Mouse (Mus musculus) lung, postnatal 10 days (tissue): ENCODE measurements at regions not wholly inside any gene's neighbourhood (a gene's known extent, or its start where the extent isn't known, plus 50 kb on each side); places are given as distances from the start of the nearest gene placed in this dataset.

Source experiments
- DNase-seq: peaks from one replicate; pipeline ENCODE4 v3.0.0; 2021

DNA sequence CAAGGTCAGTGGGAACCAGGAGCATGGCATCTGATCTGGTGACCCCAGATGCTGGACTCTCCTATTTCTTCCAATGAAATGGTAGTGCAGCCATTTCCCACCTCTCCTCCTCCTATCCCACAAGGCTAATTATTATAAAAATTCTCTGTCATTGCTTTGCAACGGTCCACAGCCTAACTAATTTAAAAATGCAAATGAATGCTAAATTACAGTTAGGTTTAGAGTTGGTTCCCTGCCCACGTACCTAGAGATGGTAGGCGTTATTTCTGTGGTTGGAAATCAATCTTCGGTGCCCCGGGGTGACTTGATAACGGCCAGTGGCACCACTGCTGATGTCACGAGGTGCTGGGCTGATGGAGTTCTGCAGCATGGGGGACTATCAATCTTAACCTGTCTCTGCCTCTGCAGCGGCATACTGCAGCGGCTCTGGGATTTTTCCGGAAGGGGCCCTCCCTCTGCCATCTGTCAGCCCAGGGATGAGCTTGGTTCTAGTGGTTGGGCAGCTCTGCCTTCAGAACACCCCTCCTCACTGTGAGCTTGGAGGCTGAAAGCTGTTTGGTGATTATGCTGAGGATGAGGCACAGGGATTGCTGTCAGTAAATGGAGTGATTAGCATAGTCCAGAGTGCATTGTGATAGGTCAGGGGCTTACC is 66.5 kb downstream of the Nmur2 start:
- no peak for DNase-seq

DNA sequence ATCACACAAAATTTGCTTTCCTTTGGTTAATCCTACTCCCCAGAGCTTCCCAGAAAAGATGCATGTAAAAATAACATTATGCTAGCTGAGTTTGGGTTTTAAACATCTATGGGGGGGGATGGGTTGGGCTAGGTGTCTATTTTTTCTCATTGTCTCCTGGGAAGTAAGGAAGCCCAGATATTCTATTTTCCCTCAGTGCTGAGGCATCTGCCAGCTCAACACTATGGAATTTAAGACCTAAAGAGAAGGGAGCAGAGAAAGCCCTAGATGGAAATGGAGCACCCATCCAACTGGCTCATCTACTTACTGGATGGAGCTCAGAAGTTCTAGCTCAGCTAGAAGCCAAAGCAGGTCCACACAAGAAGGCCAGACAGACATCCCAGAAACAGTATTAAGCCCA is 74.2 kb downstream of the Nmur2 start:
- DNase-seq, result no peak

DNA sequence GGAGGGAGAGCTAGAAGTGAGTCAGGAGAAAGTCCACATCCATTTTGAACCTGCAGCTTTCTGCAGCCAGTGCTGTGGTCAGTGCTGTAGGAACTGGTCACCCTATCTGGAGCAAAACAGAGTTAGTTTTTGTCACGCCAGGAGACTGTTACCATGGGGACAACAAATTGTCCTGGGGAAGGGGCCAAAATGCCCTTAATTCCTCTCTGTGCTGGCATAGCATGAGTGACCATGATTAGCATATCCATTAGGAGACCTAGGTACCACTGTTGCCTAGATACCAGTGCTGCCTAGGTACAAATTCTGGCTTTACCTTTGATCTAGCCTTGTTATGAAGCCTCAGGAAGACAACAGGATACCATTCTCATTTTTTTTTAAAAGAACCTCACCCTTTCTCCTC is 82.4 kb downstream of the Nmur2 start:
- no peak for DNase-seq

DNA sequence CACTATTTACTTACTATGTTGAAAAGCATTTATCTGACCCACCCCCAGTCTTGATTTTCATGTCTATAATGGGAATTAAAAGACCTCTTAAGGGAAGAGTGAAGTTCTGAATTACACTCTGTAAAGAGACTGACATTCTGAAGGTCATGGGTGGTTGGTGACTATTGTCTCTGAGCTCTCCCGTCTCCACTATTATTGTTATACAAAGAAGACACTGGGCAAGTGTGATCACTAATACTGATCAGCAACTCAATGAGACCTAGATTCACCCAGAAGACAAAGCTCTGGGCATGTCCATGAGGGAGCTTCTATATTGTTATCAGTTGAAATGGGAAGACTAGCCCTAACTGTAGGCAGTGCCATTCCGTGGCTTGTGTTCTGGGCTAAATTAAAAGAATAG is 83.5 kb downstream of the Nmur2 start:
- DNase-seq, result no peak

DNA sequence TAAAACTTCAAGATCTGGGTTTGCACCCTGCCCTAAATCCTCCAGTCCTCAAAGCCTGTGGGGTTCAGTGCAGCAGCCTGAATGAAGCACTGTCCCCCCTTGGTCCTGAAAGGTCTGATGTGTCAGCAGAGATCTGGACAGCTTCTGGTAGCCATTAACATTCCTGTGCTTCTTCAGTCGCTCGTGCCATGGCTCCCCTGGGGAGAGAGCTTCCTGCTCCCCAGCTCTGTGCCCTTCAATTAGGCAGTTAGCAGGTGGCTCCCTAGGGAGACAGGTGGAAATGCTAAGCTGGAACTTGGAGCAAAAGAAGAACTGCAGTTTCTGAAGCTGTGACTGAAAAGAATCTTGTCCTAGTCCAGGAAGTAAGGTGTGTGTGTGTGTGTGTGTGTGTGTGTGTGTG is 87.1 kb downstream of the Nmur2 start:
- DNase-seq, result no peak

DNA sequence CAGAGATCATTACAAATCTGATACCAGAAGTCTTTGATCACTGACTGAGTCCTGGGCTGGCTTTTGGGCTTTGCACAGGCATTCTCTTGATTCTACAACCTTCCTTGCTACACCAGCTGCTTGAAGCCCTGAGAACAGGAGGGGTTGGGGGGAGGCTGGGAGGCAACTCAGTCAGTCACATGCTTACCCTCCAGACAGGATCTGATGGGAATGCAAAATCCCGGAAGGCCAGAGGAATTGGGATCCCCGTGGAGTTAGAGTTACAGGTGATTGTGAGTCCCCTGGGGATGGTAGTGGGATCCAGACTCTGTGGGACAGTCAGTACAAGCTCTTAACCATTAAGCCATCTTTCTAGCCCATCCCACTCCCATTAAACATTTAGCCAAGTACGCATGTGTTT is 91.2 kb downstream of the Nmur2 start:
- DNase-seq, result no peak

DNA sequence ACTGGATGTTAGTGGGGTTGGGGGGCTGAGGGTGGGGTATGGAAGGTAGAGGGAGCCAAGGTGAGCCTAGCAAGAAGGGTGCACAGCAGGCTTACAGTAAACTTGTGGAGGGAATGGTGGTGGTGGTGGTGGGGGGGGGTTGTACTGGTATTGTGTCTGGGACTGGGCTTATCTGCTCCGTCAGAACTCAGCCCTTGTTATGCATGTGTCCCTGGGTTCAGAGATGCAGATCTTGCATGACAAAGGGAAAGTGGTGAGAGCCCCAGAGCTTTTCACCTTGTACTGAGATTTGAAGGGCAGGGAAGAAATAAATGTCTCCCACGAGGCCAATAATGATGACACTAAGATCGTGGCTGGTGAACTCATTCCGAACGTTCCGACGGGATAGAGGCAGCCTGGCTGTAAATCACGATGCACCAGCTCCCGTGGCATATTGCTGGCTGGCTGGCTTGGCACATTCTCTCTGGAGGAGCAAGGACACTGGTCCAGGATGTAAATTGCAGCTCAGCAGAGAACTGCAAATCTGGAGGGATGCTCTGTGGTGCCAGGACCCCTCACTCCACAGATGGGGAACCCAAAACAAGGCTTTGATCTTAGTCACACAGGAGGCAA is 94.1 kb downstream of the Nmur2 start:
- no peak for DNase-seq

DNA sequence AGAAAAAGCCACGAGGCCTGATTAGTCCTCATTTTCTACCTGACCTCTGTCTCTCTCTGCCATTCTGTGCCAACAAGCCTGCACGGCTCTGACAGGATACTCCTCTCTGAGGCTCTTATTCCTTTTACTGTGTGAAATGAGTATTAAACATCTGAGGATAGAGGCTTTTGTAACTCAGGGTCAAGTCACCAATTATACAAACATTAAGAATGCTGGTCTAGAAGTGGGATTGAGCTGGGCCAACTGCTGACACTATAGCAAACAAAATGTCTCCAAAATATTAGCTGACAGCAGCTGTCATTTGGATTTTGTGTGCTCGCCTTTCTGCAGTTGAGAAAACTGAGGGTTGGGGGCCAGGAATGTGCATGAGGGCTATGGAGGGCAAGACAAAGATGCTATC is 94.8 kb downstream of the Nmur2 start:
- peak; percentile 13 for DNase-seq

DNA sequence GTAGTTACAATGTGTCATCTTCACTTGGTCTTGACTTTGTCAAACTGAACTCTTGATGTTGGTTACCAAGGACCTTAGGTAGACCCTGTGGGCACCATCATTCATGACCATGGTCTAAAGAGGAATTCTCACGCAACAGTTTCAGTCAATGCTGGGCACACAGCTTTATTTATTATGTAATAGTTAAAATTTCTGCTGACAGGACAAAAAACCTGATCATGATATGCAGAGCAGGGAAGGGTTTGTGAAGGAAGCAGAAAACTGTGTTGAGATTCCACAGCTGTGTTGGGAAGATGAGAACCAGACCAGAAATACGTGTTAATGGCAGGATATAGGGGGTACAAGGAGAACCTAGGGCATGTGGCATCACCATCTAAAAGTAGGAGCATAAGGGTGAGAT is 100.8 kb downstream of the Nmur2 start:
- no peak for DNase-seq

DNA sequence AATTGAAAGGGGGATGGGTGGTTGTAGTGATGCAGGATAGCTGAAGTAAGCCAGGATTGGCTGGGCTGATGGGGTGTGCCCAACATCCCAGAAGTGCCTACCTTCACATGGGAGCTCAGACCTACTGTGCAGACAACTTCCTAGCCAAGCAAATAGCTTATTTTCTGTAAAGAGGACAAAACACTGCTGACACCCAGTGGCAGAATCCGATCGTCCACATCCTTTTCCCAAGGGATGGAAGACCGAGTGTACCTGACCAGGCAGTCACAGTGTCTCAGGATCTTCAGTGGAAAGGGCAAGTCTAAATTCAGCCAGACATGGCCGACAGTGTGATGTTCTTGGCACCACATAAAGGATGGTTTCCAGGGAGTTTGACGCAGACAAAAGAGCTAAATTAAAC is 114.4 kb downstream of the Nmur2 start:
- DNase-seq, result no peak

DNA sequence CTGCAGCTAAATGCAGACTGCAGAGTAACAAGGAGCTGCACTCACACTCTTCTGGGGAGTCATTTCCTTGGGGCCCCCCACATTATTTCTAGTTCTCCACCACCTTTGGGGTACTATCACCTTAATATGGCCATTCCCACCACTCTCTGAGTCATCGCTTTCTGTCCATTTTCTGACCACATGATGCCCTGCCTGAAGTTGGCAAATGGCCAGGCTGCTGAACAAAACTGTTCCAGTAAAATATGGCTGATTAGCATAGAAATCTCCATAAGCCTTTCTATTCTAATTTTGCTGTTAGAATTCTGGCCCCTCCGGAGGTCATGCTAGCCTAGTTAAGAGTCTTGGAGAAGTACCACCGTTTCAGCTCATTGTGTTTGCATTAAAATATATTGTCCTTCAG is 121.7 kb downstream of the Nmur2 start:
- DNase-seq, result no peak

DNA sequence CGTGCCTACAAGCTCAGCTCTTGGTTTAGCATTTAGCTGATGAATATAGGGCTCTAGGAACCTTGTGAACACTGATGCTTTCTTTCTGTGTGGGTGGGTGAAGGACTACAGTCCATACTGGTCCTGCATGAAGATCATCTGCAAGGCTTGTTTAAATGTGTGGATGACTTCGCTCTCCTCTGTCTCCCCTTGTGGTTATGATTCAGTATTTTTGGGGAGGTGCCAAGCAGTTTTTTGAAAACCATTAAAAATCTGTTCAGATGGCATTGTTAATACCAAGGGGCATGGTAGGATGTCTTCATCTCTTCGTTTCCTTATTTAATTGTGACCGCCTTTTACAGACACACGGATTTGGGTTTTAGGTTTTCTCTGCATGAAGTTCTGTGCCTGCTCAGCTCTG is 122.4 kb downstream of the Nmur2 start:
- DNase-seq, result no peak

DNA sequence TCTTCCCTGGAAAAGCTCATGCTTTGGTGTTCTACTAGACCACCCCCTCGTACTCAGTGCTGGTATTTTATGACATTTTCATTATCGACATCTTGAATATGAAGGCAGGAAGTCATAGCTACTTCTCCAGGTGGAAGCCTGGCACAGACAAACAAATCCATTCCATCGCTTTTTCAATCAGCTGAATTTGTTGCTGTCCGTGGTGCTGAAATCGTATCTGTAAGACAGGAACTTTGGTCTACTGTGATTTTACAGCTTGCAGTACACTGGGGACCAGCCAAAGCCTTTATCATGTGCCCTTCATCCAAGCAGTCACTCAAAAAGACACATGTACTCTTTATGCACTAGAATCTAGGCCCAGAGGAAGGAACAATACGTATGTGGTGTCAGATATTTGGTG is 143.3 kb downstream of the Nmur2 start:
- DNase-seq, result peak; percentile 30

DNA sequence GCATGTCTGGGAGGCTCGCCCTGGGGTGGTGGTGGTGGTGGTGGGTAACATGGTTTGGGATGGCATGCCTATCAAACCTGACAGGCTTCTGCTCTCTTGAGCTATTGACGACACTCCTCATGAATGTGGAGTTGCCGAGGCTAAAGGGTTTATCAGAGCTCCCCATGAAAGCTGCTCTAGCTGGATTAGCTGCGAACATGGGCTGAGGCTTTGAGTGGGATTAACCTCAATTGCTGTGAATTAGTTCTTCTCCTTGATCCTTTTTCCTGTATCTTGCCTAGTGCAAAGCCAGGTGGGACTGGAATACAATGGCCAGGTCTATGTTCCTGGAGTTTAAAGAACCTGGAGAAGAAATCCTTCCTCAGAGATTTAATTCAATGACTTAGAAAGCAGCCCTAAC is 150.6 kb downstream of the Nmur2 start:
- DNase-seq, result no peak

DNA sequence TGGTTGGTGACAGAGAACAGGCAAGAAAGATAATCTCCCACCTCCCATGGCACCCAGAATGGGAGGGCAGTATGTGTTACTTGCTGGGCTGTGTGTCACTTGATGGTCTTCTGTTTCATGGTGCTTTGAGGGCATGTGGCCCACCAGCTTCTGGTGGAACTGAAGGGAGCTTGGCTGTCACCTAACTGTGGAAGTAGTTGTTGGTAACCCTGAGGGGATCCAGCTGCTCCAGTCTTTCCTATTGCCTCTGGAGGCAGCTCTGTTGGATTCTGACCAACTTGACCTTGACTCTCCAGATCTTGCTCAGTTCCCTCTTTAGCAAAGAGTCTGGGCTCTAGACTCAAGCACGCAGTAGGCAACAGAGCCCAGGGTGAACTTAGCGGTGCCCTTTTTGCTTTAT is 162.2 kb downstream of the Nmur2 start:
- peak; percentile 20 for DNase-seq

DNA sequence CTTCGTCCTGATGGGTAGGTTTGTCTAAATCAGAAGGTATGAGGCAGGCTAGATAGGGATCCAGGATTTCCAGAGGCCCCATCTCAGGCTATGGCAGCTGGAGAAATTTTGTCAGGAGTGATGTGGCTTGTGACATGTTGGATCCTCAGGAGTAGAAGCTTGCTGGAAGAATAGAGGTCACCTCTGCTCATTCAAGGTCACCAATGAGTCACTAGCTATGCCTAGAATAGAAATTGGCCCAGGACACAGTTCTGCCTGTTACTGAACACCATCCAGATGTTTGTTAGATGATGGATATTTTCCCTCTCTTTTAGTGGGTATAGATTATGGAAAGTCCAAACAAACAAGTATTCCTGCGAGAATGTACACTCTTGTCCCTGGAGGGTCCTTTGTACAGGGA is 173.7 kb downstream of the Nmur2 start:
- peak; percentile 2 for DNase-seq

DNA sequence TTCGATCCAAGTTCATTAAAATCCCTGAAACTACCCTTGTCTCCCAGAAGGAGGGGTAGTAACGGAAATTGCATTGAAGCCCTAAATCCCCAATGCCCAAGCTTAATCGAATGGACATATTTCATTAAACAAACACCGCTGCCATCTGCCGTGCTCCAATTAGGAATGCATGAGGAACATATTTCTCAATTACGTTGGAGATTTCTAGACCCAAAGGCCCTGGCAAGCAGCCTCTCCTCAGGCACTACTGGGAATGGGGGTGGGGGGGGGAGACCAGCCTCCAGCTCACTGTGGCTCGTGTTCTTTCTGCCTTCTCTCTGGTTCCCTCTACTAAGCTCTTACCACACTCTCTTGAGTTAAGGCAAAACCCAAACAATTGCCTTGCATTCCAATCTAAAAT is 181.6 kb downstream of the Nmur2 start:
- DNase-seq, result no peak

DNA sequence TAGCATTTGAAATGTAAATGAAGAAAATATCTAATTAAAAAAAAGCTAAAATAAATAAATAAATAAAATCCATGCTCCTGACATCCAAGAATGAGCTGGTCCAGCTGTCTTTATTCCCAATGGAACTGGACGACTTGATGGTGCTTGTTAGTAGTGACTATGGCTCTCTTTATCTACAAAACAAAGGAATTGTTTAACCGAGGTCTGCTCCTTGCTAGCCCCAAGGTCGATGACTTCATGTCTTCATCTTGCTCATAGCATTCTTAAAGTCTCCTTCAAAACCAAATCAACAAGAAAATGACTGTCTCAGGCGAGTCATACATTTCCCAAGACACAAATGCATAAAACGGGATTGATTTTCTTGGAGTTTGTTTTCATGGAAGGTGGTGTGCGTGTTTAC is 212.5 kb upstream of the Glra1 start:
- DNase-seq, result no peak

DNA sequence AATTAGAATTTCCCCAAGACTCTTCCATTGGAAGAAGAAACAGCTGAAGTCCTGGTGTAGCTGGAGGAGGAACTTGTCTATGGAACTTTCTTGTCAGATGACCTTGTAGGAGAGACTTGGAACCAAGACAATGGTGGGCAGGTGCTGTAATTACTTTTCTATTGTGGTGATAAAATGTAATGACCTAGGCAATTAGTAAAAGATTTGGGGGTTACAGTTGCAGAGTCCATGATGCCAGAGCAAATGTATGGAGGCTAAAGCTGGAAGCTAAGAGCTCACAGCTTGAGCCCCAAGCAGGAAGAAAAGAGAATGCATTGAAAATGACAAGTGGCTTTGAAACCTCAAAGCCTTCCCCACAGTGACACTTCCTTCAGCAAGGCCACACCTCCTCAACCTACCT is 208.6 kb upstream of the Glra1 start:
- no peak for DNase-seq

DNA sequence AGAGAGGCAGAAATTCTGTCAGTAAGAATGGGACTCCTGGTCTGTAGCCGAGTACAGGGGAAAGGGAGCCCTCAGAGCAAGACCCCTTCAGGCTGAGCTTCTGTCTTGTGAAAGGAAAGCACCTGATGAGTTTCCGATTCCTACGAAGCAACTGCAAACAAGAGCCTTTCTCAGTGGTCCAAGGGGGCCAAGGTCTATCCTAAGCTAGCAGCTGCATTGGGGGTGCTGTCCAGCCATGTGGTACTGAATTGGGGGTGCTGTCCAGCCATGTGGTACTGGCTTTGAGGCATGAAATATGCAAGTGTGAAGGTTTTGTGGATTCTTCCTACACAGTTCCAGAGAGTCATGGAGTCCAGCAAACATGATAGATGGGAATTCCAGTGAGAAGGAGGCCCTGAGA is 202.7 kb upstream of the Glra1 start:
- no peak for DNase-seq

DNA sequence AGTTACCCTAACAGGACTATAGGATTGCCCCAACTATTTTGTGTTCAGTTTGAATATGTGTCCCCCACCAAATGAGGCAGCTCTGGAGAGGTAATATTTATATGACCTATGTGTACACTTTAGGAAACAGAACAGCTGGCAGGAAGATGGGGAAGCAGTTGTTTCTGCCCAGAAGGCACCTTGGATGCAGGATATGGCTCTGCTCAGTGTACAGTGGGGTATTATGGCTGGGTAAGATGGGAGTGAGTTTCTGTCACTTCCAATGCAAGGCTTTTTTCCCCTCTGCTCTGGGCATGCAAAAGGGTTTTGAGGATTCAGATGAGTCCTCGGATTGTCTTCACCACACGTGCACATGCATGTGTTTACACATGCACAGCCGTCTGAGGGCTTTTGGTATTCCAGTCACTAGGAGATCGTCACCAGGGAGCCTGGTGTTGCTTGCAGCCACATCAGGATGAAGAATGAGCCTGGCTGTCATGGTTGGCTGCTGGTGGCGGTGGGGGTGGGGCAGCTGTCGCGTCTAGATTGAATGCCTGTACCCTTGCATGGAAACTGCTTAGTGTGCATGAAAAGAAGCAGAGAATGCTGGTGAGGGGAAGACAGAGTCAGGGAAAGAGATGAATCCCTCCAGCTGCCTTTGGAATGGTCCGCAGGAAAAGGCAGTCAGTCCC is 183.3 kb upstream of the Glra1 start:
- DNase-seq, result no peak

DNA sequence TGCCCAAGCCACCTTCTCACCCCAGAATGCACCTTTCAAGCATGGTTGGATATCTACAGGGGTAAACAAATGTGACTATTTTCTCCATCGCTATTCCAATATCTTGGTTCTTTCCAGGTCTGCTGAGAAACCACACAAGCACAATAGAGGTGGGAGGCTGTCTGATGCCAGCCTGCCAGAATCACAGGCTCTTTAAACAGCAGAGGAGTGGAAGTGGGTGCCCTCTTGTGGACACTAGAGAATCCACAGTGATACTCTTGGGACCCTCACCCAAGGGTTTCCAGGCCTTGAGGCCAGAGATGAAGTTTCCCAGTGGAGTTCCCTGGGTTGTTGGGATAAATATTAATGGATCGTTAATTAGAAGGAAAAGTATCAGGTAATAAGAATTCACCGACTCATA is 181.6 kb upstream of the Glra1 start:
- DNase-seq, result no peak

DNA sequence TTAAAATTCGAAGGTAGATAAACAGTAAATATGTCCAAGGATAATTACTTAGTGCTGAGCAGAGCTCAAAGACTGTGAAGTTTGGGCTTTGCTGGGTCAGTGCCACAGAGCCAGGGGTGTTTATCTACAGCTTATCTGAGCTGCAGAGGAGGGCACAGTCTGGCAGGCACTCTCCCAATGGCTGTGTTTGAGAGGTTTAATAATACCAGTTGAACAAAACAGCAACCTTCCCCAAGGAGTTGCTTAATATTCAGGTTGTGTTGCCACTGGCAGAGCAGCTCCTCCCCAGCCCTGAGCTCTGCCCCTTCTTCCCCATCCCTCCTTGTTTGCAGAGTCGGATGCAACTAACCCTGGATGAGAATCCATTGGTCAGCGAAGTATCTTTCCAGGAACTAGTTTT is 173.0 kb upstream of the Glra1 start:
- no peak for DNase-seq

DNA sequence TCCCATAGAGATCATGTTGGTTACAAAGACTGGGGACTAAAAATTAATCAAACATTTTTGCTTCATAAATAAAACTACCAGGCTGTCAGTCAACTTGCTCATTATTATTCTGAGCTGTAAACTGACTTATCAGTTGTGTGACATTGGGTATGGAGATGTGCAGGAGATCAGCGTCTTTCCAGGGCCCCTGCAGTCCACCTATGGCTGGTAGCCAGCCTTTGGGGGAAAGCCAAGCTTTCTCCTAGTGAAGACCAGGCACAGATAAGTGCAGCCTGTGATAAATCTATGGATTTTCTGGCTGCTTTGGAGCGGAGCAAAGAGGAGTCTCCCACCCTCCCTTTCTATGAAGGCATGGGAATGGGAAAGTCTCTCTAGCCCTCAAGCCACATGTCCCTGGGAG is 172.0 kb upstream of the Glra1 start:
- no peak for DNase-seq

DNA sequence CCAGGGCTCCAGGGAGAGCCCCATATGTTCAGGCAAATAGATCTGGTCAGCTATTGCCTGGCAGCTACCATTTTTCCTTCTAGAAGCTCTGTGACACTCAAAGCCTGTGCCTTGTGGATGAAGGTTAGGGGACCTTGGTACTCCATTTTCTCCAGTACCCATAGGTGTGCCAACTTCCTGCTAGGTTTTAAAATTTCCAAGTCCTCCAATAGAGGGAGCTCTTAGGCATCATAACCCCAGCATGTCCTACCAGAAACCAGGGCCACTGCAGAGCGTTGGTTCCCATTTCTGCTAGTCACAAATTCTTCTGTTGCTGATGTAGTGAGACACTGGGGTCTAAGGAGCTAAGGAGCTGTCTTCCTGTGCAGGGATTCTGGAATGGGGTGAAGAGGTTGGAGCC is 165.3 kb upstream of the Glra1 start:
- DNase-seq, result no peak
